Mouse (Mus musculus): Measurements from ENCODE around the gene Ranbp2.

GRCm38 (mm10) chr10:58416702-58417101, 30.0 kb upstream of the Ranbp2 start:
- no peak for TF ChIP-seq POLR2A (IDR thresholded peaks at IDR 0.05; ENCODE audit: borderline replicate concordance, extremely low read depth, insufficient read depth, insufficient read length, poor library complexity, severe bottlenecking)
- no peak for TF ChIP-seq CTCF (IDR thresholded peaks at IDR 0.05; ENCODE audit: borderline replicate concordance, extremely low read depth, insufficient read depth, insufficient read length)

Measured in brain, embryonic 14.5 days (tissue).